Mouse (Mus musculus): ENCODE data around the gene Aldh1a3. TPM values are rescaled to one million over a fixed set of nuclear protein-coding genes. Genes with fewer than 3 reads are reported as not detected.

Aldh1a3 gene
- polyA plus RNA-seq, 1 experiment from 2014 or later = 29.6 TPM

GRCm38 (mm10) chr7:66448786-66449540, 21.6 kb upstream of the Aldh1a3 start:
- Histone ChIP-seq H3K9me3 (ENCODE audit: control insufficient read depth, low read length) (no peaks in the 10 kb centered on the region), H3K27me3 (replicated peaks; ENCODE audit: control insufficient read depth, insufficient read depth, low read length) (no peaks in the 10 kb centered on the region), H3K36me3 (ENCODE audit: control insufficient read depth, insufficient read depth, low read length) (no peaks in the 10 kb centered on the region), H3K4me2 (ENCODE audit: low read depth, low read length) (no peak overlapping the region), H3K27ac (replicated peaks; ENCODE audit: low read depth, low read length) (no peak overlapping the region), H3K4me1 (ENCODE audit: control insufficient read depth, insufficient read depth, low read length) (peaks cover 45% of the 10 kb centered on the region), H3K9ac (ENCODE audit: low read depth, low read length) (no peak overlapping the region), H3K4me3 (ENCODE audit: low read depth, low read length) (no peak overlapping the region)
- 61% methylated on average over 15 of the region's 15 CpGs for WGBS
- no peak for DNase-seq (ENCODE audit: low spot score)
- no peak for ATAC-seq (ENCODE audit: low read depth)

- ATAC-seq (ENCODE audit: low read depth) (no peak), DNase-seq (ENCODE audit: low spot score) (no peak)
- Histone ChIP-seq H3K4me1 (ENCODE audit: control insufficient read depth, insufficient read depth, low read length) (peaks cover 46% of the 10 kb centered on the region), H3K9ac (ENCODE audit: low read depth, low read length) (no peak overlapping the region), H3K9me3 (ENCODE audit: control insufficient read depth, low read length) (no peaks in the 10 kb centered on the region), H3K27me3 (replicated peaks; ENCODE audit: control insufficient read depth, insufficient read depth, low read length) (no peaks in the 10 kb centered on the region), H3K4me3 (ENCODE audit: low read depth, low read length) (no peak overlapping the region), H3K27ac (replicated peaks; ENCODE audit: low read depth, low read length) (no peak overlapping the region), H3K4me2 (ENCODE audit: low read depth, low read length) (no peak overlapping the region), H3K36me3 (ENCODE audit: control insufficient read depth, insufficient read depth, low read length) (no peaks in the 10 kb centered on the region)
- WGBS = 53% methylated on average over 10 of the region's 10 CpGs
Measured at GRCm38 (mm10) chr7:66448304-66448703, 21.0 kb upstream of the Aldh1a3 start.

- no peaks in the 10 kb centered on the region for H3K9me3 ChIP-seq (ENCODE audit: control insufficient read depth, low read length)
- no peaks in the 10 kb centered on the region for H3K36me3 ChIP-seq (ENCODE audit: control insufficient read depth, insufficient read depth, low read length)
- no peak overlapping the region for H3K27ac ChIP-seq (replicated peaks; ENCODE audit: low read depth, low read length)
- 56% methylated on average over 3 of the region's 3 CpGs for WGBS
- no peak overlapping the region for H3K4me3 ChIP-seq (ENCODE audit: low read depth, low read length)
- H3K4me2 ChIP-seq (ENCODE audit: low read depth, low read length) = no peak overlapping the region
- DNase-seq (ENCODE audit: low spot score) (no peak), ATAC-seq (ENCODE audit: low read depth) (no peak)
- H3K4me1 ChIP-seq (ENCODE audit: control insufficient read depth, insufficient read depth, low read length) = peaks cover 51% of the 10 kb centered on the region
- H3K27me3 ChIP-seq (replicated peaks; ENCODE audit: control insufficient read depth, insufficient read depth, low read length) = no peaks in the 10 kb centered on the region
- no peak overlapping the region for H3K9ac ChIP-seq (ENCODE audit: low read depth, low read length)
Measured at GRCm38 (mm10) chr7:66446860-66447259, 19.5 kb upstream of the Aldh1a3 start.

GRCm38 (mm10) chr7:66445117-66445905, 18.0 kb upstream of the Aldh1a3 start:
- DNase-seq (ENCODE audit: low spot score) (peak; percentile 59), ATAC-seq (ENCODE audit: low read depth) (peak; percentile 34; the same call in 1 of the 2 replicates)
- H3K4me1 ChIP-seq (ENCODE audit: control insufficient read depth, insufficient read depth, low read length) = peaks cover 38% of the 10 kb centered on the region
- no peak overlapping the region for H3K4me2 ChIP-seq (ENCODE audit: low read depth, low read length)
- H3K9me3 ChIP-seq (ENCODE audit: control insufficient read depth, low read length) = no peaks in the 10 kb centered on the region
- H3K27me3 ChIP-seq (replicated peaks; ENCODE audit: control insufficient read depth, insufficient read depth, low read length) = no peaks in the 10 kb centered on the region
- H3K27ac ChIP-seq (replicated peaks; ENCODE audit: low read depth, low read length) = no peak overlapping the region; the same call in 1 of the 2 replicates
- H3K9ac ChIP-seq (ENCODE audit: low read depth, low read length) = no peak overlapping the region
- WGBS = 31% methylated on average over 11 of the region's 11 CpGs
- H3K36me3 ChIP-seq (ENCODE audit: control insufficient read depth, insufficient read depth, low read length) = no peaks in the 10 kb centered on the region
- H3K4me3 ChIP-seq (ENCODE audit: low read depth, low read length) = no peak overlapping the region

GRCm38 (mm10) chr7:66444706-66445105, 17.4 kb upstream of the Aldh1a3 start:
- H3K4me3 ChIP-seq (ENCODE audit: low read depth, low read length) = no peak overlapping the region
- H3K27me3 ChIP-seq (replicated peaks; ENCODE audit: control insufficient read depth, insufficient read depth, low read length) = no peaks in the 10 kb centered on the region
- no peaks in the 10 kb centered on the region for H3K36me3 ChIP-seq (ENCODE audit: control insufficient read depth, insufficient read depth, low read length)
- H3K4me1 ChIP-seq (ENCODE audit: control insufficient read depth, insufficient read depth, low read length) = peaks cover 37% of the 10 kb centered on the region
- WGBS = 43% methylated on average over 5 of the region's 5 CpGs
- no peak overlapping the region for H3K4me2 ChIP-seq (ENCODE audit: low read depth, low read length)
- H3K9ac ChIP-seq (ENCODE audit: low read depth, low read length) = no peak overlapping the region
- DNase-seq (ENCODE audit: low spot score) (no peak), ATAC-seq (ENCODE audit: low read depth) (no peak)
- no peaks in the 10 kb centered on the region for H3K9me3 ChIP-seq (ENCODE audit: control insufficient read depth, low read length)
- no peak overlapping the region; the same call in 1 of the 2 replicates for H3K27ac ChIP-seq (replicated peaks; ENCODE audit: low read depth, low read length)

GRCm38 (mm10) chr7:66442501-66443369, 15.4 kb upstream of the Aldh1a3 start:
- Histone ChIP-seq H3K9me3 (ENCODE audit: control insufficient read depth, low read length) (no peaks in the 10 kb centered on the region), H3K4me2 (ENCODE audit: low read depth, low read length) (no peak overlapping the region), H3K4me1 (ENCODE audit: control insufficient read depth, insufficient read depth, low read length) (peaks cover 35% of the 10 kb centered on the region), H3K27me3 (replicated peaks; ENCODE audit: control insufficient read depth, insufficient read depth, low read length) (no peaks in the 10 kb centered on the region), H3K4me3 (ENCODE audit: low read depth, low read length) (no peak overlapping the region), H3K27ac (replicated peaks; ENCODE audit: low read depth, low read length) (peak overlapping the region; percentile 69), H3K9ac (ENCODE audit: low read depth, low read length) (no peak overlapping the region), H3K36me3 (ENCODE audit: control insufficient read depth, insufficient read depth, low read length) (no peaks in the 10 kb centered on the region)
- ATAC-seq (ENCODE audit: low read depth) = peak; percentile 71
- WGBS = 39% methylated on average over 15 of the region's 15 CpGs
- DNase-seq (ENCODE audit: low spot score) = peak; percentile 85

- DNase-seq (ENCODE audit: low spot score) (peak; percentile 38), ATAC-seq (ENCODE audit: low read depth) (peak; percentile 37; the same call in 1 of the 2 replicates)
- Histone ChIP-seq H3K4me2 (ENCODE audit: low read depth, low read length) (no peak overlapping the region), H3K4me1 (ENCODE audit: control insufficient read depth, insufficient read depth, low read length) (peaks cover 15% of the 10 kb centered on the region), H3K27ac (replicated peaks; ENCODE audit: low read depth, low read length) (no peak overlapping the region), H3K9ac (ENCODE audit: low read depth, low read length) (no peak overlapping the region), H3K27me3 (replicated peaks; ENCODE audit: control insufficient read depth, insufficient read depth, low read length) (no peaks in the 10 kb centered on the region), H3K4me3 (ENCODE audit: low read depth, low read length) (no peak overlapping the region), H3K36me3 (ENCODE audit: control insufficient read depth, insufficient read depth, low read length) (no peaks in the 10 kb centered on the region), H3K9me3 (ENCODE audit: control insufficient read depth, low read length) (no peaks in the 10 kb centered on the region)
- WGBS = 60% methylated on average over 12 of the region's 12 CpGs
Measured at GRCm38 (mm10) chr7:66438787-66439669, 11.7 kb upstream of the Aldh1a3 start.
